Mouse (Mus musculus) liver, postnatal 0 days (tissue): ENCODE results near the gene Rasgef1a. TPM values are rescaled to one million over a fixed set of nuclear protein-coding genes. Genes with fewer than 3 reads are reported as not detected.

Experiments
- ATAC-seq: fragments of 200-750 bp; cut with Nextera tagmentation; 2 replicates; pipeline ENCODE4 v1.8.0; 2017; ENCODE audit warnings: mild to moderate bottlenecking, moderate library complexity
- DNase-seq: peaks from one replicate; pipeline ENCODE4 v3.0.0-alpha.2; 2016
- H3K27ac ChIP-seq: fragments of 300-500 bp; sonication (generic); 2 replicates; pipeline ENCODE4 v1.5.1; 2014; ENCODE audit warnings: antibody characterized with exemption, moderate library complexity, mild to moderate bottlenecking, low read depth
- H3K27me3 ChIP-seq: fragments of 300-500 bp; sonication (generic); 2 replicates; pipeline ENCODE4 v1.6.1; 2014; ENCODE audit warnings: low read length, control low read depth, mixed read lengths; ENCODE audit not compliant: insufficient read depth
- H3K36me3 ChIP-seq: fragments of 300-500 bp; sonication (generic); replicated peaks from 2 replicates; pipeline ENCODE4 v1.6.1; 2014; ENCODE audit warnings: mild to moderate bottlenecking, control low read depth, low read length, moderate library complexity, mixed read lengths; ENCODE audit not compliant: insufficient read depth
- H3K4me1 ChIP-seq: fragments of 300-500 bp; sonication (generic); 2 replicates; pipeline ENCODE4 v1.6.1; 2014; ENCODE audit warnings: antibody characterized with exemption, mild to moderate bottlenecking, control low read depth; ENCODE audit not compliant: insufficient read depth
- H3K4me2 ChIP-seq: fragments of 300-500 bp; sonication (generic); 2 replicates; pipeline ENCODE4 v1.6.1; 2014; ENCODE audit warnings: low read depth, mild to moderate bottlenecking, low read length, moderate library complexity, mixed read lengths
- H3K4me3 ChIP-seq: fragments of 300-500 bp; sonication (generic); 2 replicates; pipeline ENCODE4 v1.5.1; 2014; ENCODE audit warnings: low read depth, low read length
- H3K9ac ChIP-seq: fragments of 300-500 bp; sonication (generic); replicated peaks from 2 replicates; pipeline ENCODE4 v1.6.1; 2014; ENCODE audit warnings: mild to moderate bottlenecking, moderate library complexity
- H3K9me3 ChIP-seq: fragments of 300-500 bp; sonication (generic); 2 replicates; pipeline ENCODE4 v1.6.1; 2016; ENCODE audit warnings: mild to moderate bottlenecking, control low read depth, low read length, mixed read lengths
- CTCF ChIP-seq: sonication (generic); IDR thresholded peaks from 2 replicates; pipeline ENCODE4 v1.5.1; 2016; ENCODE audit warnings: antibody characterized with exemption, low read depth
- EP300 ChIP-seq: IDR thresholded peaks from 2 replicates; pipeline ENCODE4 v1.6.1; 2016; ENCODE audit warnings: antibody characterized with exemption, low read depth, mild to moderate bottlenecking
- WGBS: fragments of 180-500 bp; shearing (Covaris S2); extraction: QIAGEN DNeasy Blood & Tissue Kit; methylation state at CpG from one replicate; pipeline ENCODE4 v1.1.7; 2014; ENCODE audit not compliant: insufficient replicate concordance; 5-methylcytosine and 5-hydroxymethylcytosine counted together
- polyA plus RNA-seq: library from polyadenylated mRNA; unstranded; fragments of >200 nt; fragmentation: Nextera tagmentation; extraction: Ambion mirVana; gene quantifications from 2 replicates; pipeline ENCODE4 v1.2.1, GENCODE M21; 2015

The Rasgef1a gene
- polyA plus RNA-seq, 1 experiment from 2014 or later, result 0.11 TPM

GRCm38 (mm10) chr6:118122767-118123166 lies 111.5 kb downstream of the Rasgef1a start:
- TF ChIP-seq EP300, result no peak
- TF ChIP-seq CTCF, result no peak
- H3K4me2 ChIP-seq, result no peak overlapping the region
- peaks cover 34% of the 10 kb centered on the region for H3K36me3 ChIP-seq
- H3K9ac ChIP-seq, result no peak overlapping the region
- H3K27ac ChIP-seq, result no peak overlapping the region
- no peak for DNase-seq
- no peaks in the 10 kb centered on the region for H3K27me3 ChIP-seq
- WGBS, result 86% methylated on average over 1 of the region's 1 CpGs
- ATAC-seq, result no peak
- H3K9me3 ChIP-seq, result no peaks in the 10 kb centered on the region
- no peak overlapping the region for H3K4me3 ChIP-seq
- H3K4me1 ChIP-seq, result peaks cover 6% of the 10 kb centered on the region; the same call in 1 of the 2 replicates

GRCm38 (mm10) chr6:118126577-118126976 lies 115.3 kb downstream of the Rasgef1a start:
- Histone ChIP-seq H3K4me2 (no peak overlapping the region), H3K36me3 (peaks cover 23% of the 10 kb centered on the region), H3K9ac (no peak overlapping the region), H3K27me3 (no peaks in the 10 kb centered on the region), H3K4me1 (peaks cover 10% of the 10 kb centered on the region; the same call in 1 of the 2 replicates), H3K27ac (no peak overlapping the region), H3K9me3 (no peaks in the 10 kb centered on the region), H3K4me3 (no peak overlapping the region)
- ATAC-seq (no peak), DNase-seq (no peak)
- TF ChIP-seq EP300, result no peak
- TF ChIP-seq CTCF, result no peak

GRCm38 (mm10) chr6:118127198-118127597 lies 116.0 kb downstream of the Rasgef1a start:
- peak overlapping the region; percentile 22; the same call in 1 of the 2 replicates for H3K4me2 ChIP-seq
- H3K36me3 ChIP-seq, result peaks cover 19% of the 10 kb centered on the region
- WGBS, result 35% methylated on average over 7 of the region's 7 CpGs
- H3K27me3 ChIP-seq, result no peaks in the 10 kb centered on the region
- no peak overlapping the region for H3K4me3 ChIP-seq
- no peaks in the 10 kb centered on the region for H3K9me3 ChIP-seq
- H3K9ac ChIP-seq, result no peak overlapping the region
- H3K4me1 ChIP-seq, result peaks cover 10% of the 10 kb centered on the region; the same call in 1 of the 2 replicates
- ATAC-seq (no peak), DNase-seq (no peak)
- TF ChIP-seq CTCF (no peak), EP300 (no peak)
- H3K27ac ChIP-seq, result peak overlapping the region; percentile 11; the same call in 1 of the 2 replicates

- Histone ChIP-seq H3K4me3 (no peak overlapping the region), H3K27ac (peak overlapping the region; percentile 22; the same call in 1 of the 2 replicates), H3K9ac (no peak overlapping the region), H3K27me3 (no peaks in the 10 kb centered on the region), H3K9me3 (no peaks in the 10 kb centered on the region), H3K4me2 (peak overlapping the region; percentile 10; the same call in 1 of the 2 replicates), H3K36me3 (peaks cover 14% of the 10 kb centered on the region; the same call in 1 of the 2 replicates), H3K4me1 (peaks cover 10% of the 10 kb centered on the region; the same call in 1 of the 2 replicates)
- no peak for DNase-seq
- peak; percentile 36; the same call in 1 of the 2 replicates for ATAC-seq
- TF ChIP-seq EP300 (peak; percentile 72), CTCF (no peak)
- WGBS, result 18% methylated on average over 6 of the region's 6 CpGs
Measured at GRCm38 (mm10) chr6:118127827-118128487, 116.7 kb downstream of the Rasgef1a start.

- ATAC-seq (no peak), DNase-seq (no peak)
- no peaks in the 10 kb centered on the region for H3K9me3 ChIP-seq
- no peaks in the 10 kb centered on the region for H3K27me3 ChIP-seq
- WGBS, result 57% methylated on average over 2 of the region's 2 CpGs
- no peak overlapping the region for H3K4me2 ChIP-seq
- no peak overlapping the region for H3K27ac ChIP-seq
- no peak overlapping the region for H3K9ac ChIP-seq
- H3K4me1 ChIP-seq, result peaks cover 13% of the 10 kb centered on the region
- H3K4me3 ChIP-seq, result no peak overlapping the region
- TF ChIP-seq CTCF (no peak), EP300 (no peak)
- H3K36me3 ChIP-seq, result 0 out of 2 replicates have a peak, but pooled peaks cover 6% of the 10 kb centered on the region
Measured at GRCm38 (mm10) chr6:118130022-118130421, 118.8 kb downstream of the Rasgef1a start.

GRCm38 (mm10) chr6:118134461-118134860 lies 123.2 kb downstream of the Rasgef1a start:
- DNase-seq (no peak), ATAC-seq (no peak)
- Histone ChIP-seq H3K27ac (no peak overlapping the region), H3K4me1 (peaks cover 5% of the 10 kb centered on the region), H3K9me3 (no peaks in the 10 kb centered on the region), H3K9ac (no peak overlapping the region), H3K4me3 (no peak overlapping the region), H3K36me3 (no peaks in the 10 kb centered on the region), H3K4me2 (no peak overlapping the region), H3K27me3 (no peaks in the 10 kb centered on the region)
- 55% methylated on average over 1 of the region's 1 CpGs for WGBS
- TF ChIP-seq CTCF (no peak), EP300 (no peak)
